Mouse (Mus musculus) macrophage (primary cell): ENCODE results near the gene Kiss1r. TPM values are rescaled to one million over a fixed set of nuclear protein-coding genes. Genes with fewer than 3 reads are reported as not detected.

Source experiments
- H3K27ac ChIP-seq: fragments of 350-480 bp; formaldehyde crosslinking; 2 replicates; pipeline ENCODE4 v1.9.0; 2021
- H3K36me3 ChIP-seq: fragments of 350-480 bp; formaldehyde crosslinking; 2 replicates; pipeline ENCODE4 v1.9.0; 2021; ENCODE audit errors: inconsistent target
- H3K4me3 ChIP-seq: fragments of 350-480 bp; formaldehyde crosslinking; 2 replicates; pipeline ENCODE4 v1.9.0; 2021; ENCODE audit errors: inconsistent target
- H3K79me2 ChIP-seq: fragments of 350-480 bp; formaldehyde crosslinking; 2 replicates; pipeline ENCODE4 v1.9.0; 2021; ENCODE audit errors: inconsistent target
- WGBS: methylation state at CpG from one replicate; pipeline ENCODE4 v1.1.7; 2026; ENCODE audit warnings: inconsistent platforms; ENCODE audit not compliant: missing documents; 5-methylcytosine and 5-hydroxymethylcytosine counted together
- polyA plus RNA-seq: library from polyadenylated mRNA; stranded (reverse); fragments of 250-400 nt; gene quantifications from 3 replicates; pipeline ENCODE4 v1.2.4, GENCODE M21; 2018; ENCODE audit warnings: inconsistent platforms

Gene Kiss1r
- polyA plus RNA-seq, 1 experiment from 2014 or later: 0.27 TPM

DNA sequence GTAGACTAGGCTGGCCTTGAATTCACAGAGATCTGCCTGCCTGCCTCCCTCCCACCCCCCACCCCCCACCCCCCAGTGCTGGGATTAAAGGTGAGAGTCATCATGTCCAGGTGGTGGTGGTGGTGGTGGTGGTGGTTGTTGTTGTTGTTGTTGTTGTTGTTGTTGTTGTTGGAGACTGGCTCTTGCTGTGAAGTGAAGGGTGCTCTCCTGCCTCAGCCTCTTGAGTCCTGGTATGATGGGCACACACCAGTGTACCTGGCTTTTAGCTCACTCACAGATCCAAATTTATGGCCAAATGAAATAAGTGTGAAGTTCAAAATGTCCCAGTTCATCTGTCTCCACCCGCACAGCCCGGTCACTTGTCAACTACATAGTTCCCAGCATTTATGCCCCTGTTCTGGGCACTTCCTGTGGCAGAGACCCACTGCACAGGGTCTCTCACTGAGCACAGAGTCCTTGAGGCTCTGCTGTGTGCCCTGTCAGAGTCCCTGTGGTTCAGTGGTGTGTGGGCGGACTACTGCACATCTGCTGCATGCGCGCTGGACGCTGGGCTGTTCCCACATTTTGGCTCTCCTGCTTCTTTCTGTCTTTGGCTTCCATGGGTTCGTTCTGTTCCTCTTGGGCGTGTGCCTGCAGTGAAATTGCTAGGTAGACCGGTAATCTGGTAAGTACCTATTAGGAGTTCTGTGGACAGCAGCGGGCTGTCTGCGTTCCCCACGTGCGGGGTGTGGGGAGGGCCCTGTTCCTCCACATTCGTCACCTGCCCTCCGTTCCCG is 18.2 kb downstream of the Kiss1r start:
- Histone ChIP-seq H3K36me3 (peaks cover 11% of the 10 kb centered on the region; the same call in 1 of the 2 replicates), H3K4me3 (no peak overlapping the region), H3K79me2 (peaks cover 99% of the 10 kb centered on the region)

DNA sequence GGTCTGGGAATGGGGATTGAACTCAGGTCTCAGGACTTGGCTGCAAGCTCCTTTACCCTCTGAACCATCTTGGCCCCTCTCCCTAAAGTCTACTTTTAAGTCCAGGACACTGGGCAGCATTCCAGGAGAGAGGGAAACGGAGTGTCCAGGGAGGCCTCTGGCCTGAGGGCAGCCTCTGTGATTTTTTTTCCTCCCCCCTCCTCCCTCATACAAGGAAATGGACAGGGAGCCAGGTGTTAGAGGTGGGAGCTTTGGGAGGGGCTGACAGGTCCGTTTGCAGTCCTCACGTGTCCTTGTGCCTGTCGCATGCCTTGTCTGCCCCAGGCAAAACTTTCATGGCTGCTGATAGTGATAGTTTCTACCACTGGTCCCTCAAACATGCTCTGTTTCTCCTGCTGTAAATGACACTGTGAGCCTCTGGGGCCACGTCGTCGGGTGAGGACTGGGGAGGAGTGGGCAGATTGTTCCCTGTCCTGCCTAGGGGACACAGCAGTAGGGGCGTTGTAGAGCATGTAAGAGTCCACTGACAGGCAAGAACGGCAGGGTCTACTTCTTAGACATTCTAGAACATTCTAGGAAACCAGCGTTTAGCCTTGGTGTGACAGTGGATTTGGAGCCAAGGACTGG is 19.6 kb downstream of the Kiss1r start:
- Histone ChIP-seq H3K79me2 (peaks cover 99% of the 10 kb centered on the region), H3K27ac (peak overlapping the region; percentile 47), H3K4me3 (no peak overlapping the region), H3K36me3 (peaks cover 11% of the 10 kb centered on the region; the same call in 1 of the 2 replicates)
- WGBS: 45% methylated on average over 10 of the region's 10 CpGs

More for the DNA sequence above, 18.2 kb downstream of the Kiss1r start:
- 98% methylated on average over 16 of the region's 16 CpGs for WGBS
- H3K27ac ChIP-seq: peak overlapping the region; percentile 46

DNA sequence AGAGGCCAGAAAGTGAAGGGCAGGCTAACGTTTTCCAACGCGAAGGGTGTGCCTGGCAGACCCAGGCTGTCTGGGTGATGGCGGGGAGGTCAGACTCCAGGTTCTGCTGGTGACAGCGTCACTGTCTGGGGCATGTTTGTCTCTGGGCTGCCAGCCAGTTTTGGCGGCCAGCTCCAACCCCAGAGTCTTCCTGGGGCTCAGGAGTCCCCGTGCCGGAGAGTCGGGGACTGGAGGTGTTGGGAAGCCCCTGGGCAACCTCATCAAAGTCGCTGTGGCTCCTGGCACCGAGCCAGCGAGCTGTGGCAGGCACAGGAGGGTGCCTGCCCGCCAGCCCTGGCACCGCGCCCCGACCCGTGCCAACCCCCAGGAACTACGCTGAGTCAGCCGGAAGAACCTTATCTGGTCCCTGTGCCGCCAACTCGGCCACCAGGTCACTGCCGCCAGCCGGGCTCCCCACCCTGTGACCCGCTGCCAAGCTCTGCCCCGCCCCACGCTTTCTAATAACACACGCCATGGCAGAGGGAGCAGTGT is 20.2 kb downstream of the Kiss1r start:
- H3K36me3 ChIP-seq: peaks cover 9% of the 10 kb centered on the region; the same call in 1 of the 2 replicates
- WGBS: 2% methylated on average over 27 of the region's 27 CpGs
- peak overlapping the region; percentile 47 for H3K27ac ChIP-seq
- peaks cover 99% of the 10 kb centered on the region for H3K79me2 ChIP-seq
- H3K4me3 ChIP-seq: no peak overlapping the region

DNA sequence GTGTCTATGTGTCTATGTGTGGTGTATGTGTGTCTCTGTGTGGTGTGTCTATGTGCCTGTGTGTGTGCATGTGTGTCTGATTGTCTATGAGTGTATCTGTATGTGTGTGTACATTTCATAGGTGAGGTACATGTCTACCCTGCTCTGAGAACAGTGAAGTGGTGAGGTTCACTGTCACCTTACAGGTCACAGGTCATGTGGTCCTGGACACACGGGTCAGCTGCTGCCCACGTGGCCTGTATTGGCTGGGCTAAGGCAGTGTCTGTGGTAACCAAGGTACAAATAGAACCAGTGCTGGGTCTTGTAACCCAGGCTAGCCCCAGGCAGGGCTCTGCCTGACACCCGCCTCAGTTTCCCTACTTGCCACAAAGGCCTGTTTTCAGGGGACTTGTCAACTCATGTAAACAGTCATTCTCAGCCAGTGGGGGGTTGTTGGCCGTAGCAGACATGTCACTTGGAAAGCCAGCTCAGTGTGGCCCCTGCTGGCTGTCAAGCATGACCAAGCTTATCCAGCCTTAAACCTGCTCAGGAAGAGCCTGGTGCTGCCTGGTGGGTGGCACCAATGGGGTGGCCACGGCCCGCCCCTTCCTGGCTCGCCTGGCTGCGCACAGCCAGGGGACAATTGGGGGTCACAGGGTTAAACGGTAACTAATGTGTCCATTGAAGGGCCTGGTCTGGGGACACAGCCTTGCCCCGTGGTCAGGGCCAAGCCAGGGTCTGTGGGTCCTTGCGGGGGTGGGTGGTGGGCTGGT is 21.2 kb downstream of the Kiss1r start:
- Histone ChIP-seq H3K27ac (no peak overlapping the region), H3K4me3 (no peak overlapping the region), H3K36me3 (peaks cover 8% of the 10 kb centered on the region; the same call in 1 of the 2 replicates), H3K79me2 (peaks cover 99% of the 10 kb centered on the region)
- 64% methylated on average over 11 of the region's 11 CpGs for WGBS

DNA sequence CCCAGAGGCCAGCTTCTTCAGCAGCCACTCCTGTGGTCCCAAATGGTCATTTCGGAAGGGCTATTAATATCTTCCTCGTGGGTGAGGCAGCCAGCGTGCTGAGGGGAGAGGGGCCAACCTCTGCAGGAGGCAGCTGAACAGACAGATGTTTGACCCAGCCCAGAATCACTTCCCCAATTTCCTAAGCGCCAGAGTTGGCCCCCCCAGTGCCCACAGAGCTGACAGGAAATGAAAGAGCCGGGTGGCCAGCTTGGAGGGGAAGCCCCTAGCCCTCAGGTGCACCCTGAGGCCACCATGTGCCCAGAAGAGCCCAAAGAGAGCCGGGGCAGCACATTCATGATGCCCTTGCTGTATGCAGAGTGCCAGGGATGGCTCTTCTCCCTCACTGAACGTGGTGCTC is 24.0 kb downstream of the Kiss1r start:
- Histone ChIP-seq H3K36me3 (no peaks in the 10 kb centered on the region), H3K27ac (peak overlapping the region; percentile 71), H3K4me3 (no peak overlapping the region), H3K79me2 (peaks cover 99% of the 10 kb centered on the region)
- WGBS: under 1% methylated on average over 7 of the region's 7 CpGs

DNA sequence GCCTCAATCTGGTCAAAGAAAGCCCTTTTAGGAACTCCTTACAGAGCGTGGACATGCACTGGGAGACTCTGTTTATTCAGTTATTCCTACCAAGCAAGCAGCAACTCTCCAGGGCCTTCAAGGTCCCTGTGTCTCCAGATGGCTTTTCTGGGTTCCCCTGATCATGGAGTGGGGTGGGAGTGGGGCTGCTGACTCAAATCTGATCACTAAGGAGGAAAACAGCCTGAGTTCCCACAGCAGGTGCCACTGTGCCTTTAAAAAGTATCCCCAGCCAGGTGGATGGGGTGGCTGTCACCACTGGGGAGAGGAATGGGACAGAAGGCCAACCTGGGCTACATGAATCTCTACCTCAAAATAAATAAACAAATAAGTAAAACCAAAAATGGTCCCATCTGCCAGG is 26.2 kb downstream of the Kiss1r start:
- WGBS: 91% methylated on average over 1 of the region's 1 CpGs
- H3K36me3 ChIP-seq: no peaks in the 10 kb centered on the region; the same call in 1 of the 2 replicates
- H3K27ac ChIP-seq: no peak overlapping the region
- no peak overlapping the region for H3K4me3 ChIP-seq
- H3K79me2 ChIP-seq: peaks cover 100% of the 10 kb centered on the region

DNA sequence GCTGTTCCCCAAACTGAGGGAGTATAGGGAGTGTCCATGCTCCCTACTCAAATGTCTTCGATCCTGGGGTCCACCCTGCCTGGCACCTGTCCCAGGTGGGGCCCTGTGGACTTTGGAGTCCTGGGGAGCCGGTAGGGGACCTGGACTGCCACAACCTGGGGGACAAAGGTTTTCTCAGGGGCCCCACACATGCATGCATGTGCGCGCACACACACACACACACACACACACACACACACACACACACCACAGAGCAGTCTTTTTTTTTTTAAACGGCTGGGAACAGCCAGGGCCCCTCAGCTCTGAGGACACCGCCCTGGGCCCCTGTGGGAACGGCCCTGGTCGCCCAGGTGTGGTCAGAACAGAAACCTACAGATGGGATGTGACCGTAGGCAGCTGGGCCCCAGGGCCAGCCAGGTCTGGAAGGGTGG is 26.7 kb downstream of the Kiss1r start:
- H3K36me3 ChIP-seq: peaks cover 3% of the 10 kb centered on the region; the same call in 1 of the 2 replicates
- no peak overlapping the region for H3K27ac ChIP-seq

DNA sequence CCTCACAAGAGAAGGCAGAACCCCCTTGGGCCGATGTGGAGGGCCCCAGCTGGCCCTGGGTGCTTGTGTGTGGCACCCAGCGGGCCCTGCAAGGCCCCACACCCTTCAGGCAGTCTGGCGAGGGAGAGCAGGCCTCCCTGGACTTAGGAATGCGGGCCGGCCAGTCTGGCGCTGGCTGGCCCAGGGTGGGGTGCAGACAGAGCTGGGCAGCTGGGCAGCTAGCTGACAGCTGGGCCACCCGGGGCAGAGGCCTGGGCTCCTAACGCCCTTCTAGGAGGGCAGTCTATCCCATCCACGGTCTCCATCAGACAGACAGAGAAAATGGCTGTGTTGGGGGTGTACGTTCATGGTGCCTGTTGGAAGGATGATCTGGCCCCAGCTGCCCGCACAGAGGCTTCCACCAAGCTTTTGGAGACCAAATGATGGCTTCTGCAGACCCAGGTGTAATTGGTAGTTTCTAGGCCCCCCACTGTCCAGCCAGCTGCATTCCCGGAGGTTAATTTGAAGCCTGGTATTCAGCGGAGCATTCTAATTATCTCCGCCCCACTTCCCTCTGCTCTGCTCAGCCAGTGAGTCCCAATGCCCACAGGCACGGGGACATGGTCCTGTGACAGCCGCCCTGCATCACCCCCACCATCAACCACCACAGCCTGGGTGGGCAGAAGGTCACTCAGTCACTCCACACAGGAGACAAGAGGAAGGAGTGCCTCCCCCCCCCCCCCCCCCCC is 28.9 kb downstream of the Kiss1r start:
- H3K36me3 ChIP-seq: peaks cover 20% of the 10 kb centered on the region; the same call in 1 of the 2 replicates
- no peak overlapping the region for H3K4me3 ChIP-seq
- H3K27ac ChIP-seq: peak overlapping the region; percentile 52

More for the DNA sequence above, 26.7 kb downstream of the Kiss1r start:
- WGBS: 76% methylated on average over 9 of the region's 9 CpGs
- H3K4me3 ChIP-seq: no peak overlapping the region
- H3K79me2 ChIP-seq: peaks cover 95% of the 10 kb centered on the region; the same call in 1 of the 2 replicates

DNA sequence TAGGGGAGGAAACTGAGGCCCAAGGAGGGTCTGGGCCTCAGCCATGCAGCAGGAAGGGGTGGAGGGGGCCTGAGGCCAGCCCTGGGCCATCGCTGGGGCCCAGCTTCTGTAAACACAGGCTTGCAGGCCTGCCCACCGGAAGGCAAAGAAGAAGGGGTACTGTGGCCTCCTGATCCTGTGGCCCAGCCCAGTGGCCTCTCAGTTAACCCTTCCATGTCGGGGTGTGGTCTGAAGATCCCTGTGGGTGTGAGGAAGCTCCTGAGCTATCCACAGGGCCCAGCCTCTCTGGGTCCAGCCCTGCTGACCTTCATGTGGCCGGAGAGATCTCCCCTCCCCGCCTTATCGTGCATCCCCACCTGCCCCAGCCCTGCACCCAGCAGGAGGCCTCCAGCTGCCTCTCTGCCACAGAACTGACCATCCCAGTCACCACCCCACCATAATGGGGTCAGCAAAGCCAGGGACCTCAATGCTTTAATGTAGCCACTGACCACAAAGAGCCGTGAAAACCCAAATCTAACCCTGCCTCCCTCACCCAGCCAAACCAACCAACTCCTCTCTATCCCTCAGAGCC is 30.1 kb downstream of the Kiss1r start:
- Histone ChIP-seq H3K79me2 (peaks cover 61% of the 10 kb centered on the region; the same call in 1 of the 2 replicates), H3K36me3 (peaks cover 29% of the 10 kb centered on the region; the same call in 1 of the 2 replicates), H3K4me3 (no peak overlapping the region), H3K27ac (peak overlapping the region; percentile 52)
- WGBS: 47% methylated on average over 7 of the region's 7 CpGs

More for the DNA sequence above, 28.9 kb downstream of the Kiss1r start:
- 86% methylated on average over 13 of the region's 16 CpGs for WGBS
- peaks cover 73% of the 10 kb centered on the region; the same call in 1 of the 2 replicates for H3K79me2 ChIP-seq

DNA sequence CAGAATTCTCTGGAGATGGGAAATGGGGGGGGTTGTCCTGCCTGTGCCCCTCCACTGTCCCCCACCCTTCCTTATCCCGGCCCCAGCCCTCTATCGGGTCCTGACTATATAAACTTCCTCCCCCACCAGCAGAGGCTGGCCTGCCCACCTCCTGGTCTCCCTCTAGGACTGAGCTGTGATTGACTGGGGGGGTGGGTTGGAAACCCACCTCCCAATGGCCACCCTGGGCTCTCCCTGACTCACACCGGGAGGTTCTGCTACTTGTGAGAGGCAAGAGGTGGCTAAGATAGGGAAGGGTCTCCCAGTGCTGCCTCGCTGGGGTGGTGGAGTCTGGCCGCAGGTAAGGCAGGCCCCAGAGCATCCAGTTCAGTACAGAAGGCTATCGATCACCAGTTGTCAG is 30.7 kb downstream of the Kiss1r start:
- Histone ChIP-seq H3K27ac (no peak overlapping the region), H3K79me2 (peaks cover 55% of the 10 kb centered on the region; the same call in 1 of the 2 replicates), H3K4me3 (no peak overlapping the region), H3K36me3 (peaks cover 29% of the 10 kb centered on the region; the same call in 1 of the 2 replicates)
- WGBS: 86% methylated on average over 6 of the region's 6 CpGs

DNA sequence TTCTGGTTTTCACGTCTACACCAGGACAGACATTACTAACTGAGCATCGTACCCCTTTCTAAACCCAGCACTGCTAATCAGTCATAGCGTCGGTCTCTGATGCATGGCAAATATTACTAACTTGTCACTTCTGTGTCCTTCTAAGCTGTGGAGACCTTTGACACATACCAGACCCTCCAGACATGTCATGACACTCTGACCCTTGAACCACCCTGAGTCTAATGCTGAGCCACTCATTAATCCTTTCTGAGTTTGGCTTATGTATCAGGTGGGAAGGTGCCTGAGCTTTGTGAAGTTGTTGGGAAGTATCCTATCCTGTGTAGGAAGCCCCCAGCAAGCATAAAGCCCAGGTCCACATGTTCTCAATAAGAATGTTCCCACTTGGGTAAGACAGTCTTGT is 33.1 kb downstream of the Kiss1r start:
- WGBS: 95% methylated on average over 4 of the region's 4 CpGs
- H3K36me3 ChIP-seq: peaks cover 29% of the 10 kb centered on the region; the same call in 1 of the 2 replicates
- H3K79me2 ChIP-seq: peaks cover 31% of the 10 kb centered on the region; the same call in 1 of the 2 replicates

DNA sequence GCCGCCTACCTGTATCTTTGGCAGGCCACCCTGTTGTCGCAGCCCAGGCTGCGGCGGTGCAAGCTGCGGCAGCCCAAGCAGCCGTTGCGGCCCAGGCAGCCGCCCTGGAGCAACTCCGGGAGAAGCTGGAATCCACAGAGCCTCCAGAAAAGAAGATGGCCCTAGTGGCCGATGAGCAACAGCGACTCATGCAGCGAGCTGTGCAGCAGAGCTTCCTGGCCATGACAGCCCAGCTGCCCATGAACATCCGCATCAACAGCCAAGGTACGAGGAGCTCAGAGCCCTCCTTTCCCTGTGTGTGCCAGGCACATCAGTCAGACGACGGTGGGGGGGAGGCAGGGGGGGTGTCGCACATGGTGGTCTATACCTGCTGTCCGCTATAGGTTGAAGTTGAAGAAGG is 33.9 kb downstream of the Kiss1r start:
- H3K4me3 ChIP-seq: no peak overlapping the region
- H3K79me2 ChIP-seq: peaks cover 23% of the 10 kb centered on the region; the same call in 1 of the 2 replicates
- H3K27ac ChIP-seq: no peak overlapping the region
- 94% methylated on average over 16 of the region's 18 CpGs for WGBS
- peaks cover 29% of the 10 kb centered on the region; the same call in 1 of the 2 replicates for H3K36me3 ChIP-seq

More for the DNA sequence above, 33.1 kb downstream of the Kiss1r start:
- Histone ChIP-seq H3K27ac (no peak overlapping the region), H3K4me3 (no peak overlapping the region)

DNA sequence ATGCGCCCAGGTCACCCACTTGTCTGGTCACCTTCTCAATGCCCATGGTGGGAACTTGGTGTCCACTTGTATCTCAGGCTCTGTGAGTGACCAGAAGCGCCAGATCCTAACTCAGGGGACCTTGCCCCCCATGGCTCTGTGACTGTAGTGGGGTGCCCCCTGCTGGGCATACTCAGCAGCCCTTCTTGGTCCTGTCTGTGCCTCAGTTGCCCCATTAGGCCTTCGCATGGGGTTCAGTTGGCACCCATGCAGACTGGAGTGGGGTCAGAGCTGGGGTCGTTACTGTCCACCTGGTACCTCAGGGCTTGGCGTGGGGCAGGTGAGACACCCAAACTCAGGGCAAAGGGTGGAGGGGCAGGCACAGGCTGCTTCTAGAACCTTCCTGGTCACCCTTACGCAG is 37.2 kb downstream of the Kiss1r start:
- H3K27ac ChIP-seq: no peak overlapping the region
- peaks cover 21% of the 10 kb centered on the region; the same call in 1 of the 2 replicates for H3K36me3 ChIP-seq
- H3K79me2 ChIP-seq: no peaks in the 10 kb centered on the region
- WGBS: 77% methylated on average over 6 of the region's 6 CpGs
- no peak overlapping the region for H3K4me3 ChIP-seq
